Mouse (Mus musculus) lung, embryonic 16.5 days (tissue): ENCODE measurements around the gene Arhgap45. TPM values are rescaled to one million over a fixed set of nuclear protein-coding genes. Genes with fewer than 3 reads are reported as not detected.

Experiments
- ATAC-seq: fragments of 200-750 bp; cut with Nextera tagmentation; 2 replicates; pipeline ENCODE4 v1.8.0; 2017; ENCODE audit warnings: low read depth, mild to moderate bottlenecking, moderate library complexity
- H3K27ac ChIP-seq: fragments of 300-500 bp; sonication (generic); 2 replicates; pipeline ENCODE4 v1.5.1; 2014; ENCODE audit warnings: mild to moderate bottlenecking, control low read depth, low read length
- H3K27me3 ChIP-seq: fragments of 300-500 bp; sonication (generic); 2 replicates; pipeline ENCODE4 v1.6.1; 2014; ENCODE audit warnings: low read depth, low read length, mixed read lengths; ENCODE audit not compliant: control insufficient read depth, insufficient read depth
- H3K36me3 ChIP-seq: fragments of 300-500 bp; sonication (generic); 2 replicates; pipeline ENCODE4 v1.6.1; 2014; ENCODE audit warnings: low read length; ENCODE audit not compliant: control insufficient read depth, insufficient read depth
- H3K4me1 ChIP-seq: fragments of 300-500 bp; sonication (generic); replicated peaks from 2 replicates; pipeline ENCODE4 v1.6.1; 2014; ENCODE audit warnings: low read length, mixed read lengths; ENCODE audit not compliant: control insufficient read depth, insufficient read depth
- H3K4me2 ChIP-seq: fragments of 300-500 bp; sonication (generic); 2 replicates; pipeline ENCODE4 v1.6.1; 2014; ENCODE audit warnings: low read depth, low read length, control low read depth
- H3K4me3 ChIP-seq: fragments of 300-500 bp; sonication (generic); 2 replicates; pipeline ENCODE4 v1.5.1; 2014; ENCODE audit warnings: mild to moderate bottlenecking, low read length, control low read depth
- H3K9ac ChIP-seq: fragments of 300-500 bp; sonication (generic); 2 replicates; pipeline ENCODE4 v1.6.1; 2014; ENCODE audit warnings: low read length, control low read depth
- H3K9me3 ChIP-seq: fragments of 300-500 bp; sonication (generic); 2 replicates; pipeline ENCODE4 v1.6.1; 2016; ENCODE audit warnings: low read length; ENCODE audit not compliant: control insufficient read depth
- WGBS: fragments of 180-500 bp; shearing (Covaris S2); extraction: QIAGEN DNeasy Blood & Tissue Kit; methylation state at CpG from one replicate; pipeline ENCODE4 v1.1.7; 2014; 5-methylcytosine and 5-hydroxymethylcytosine counted together
- polyA plus RNA-seq: library from polyadenylated mRNA; unstranded; fragments of >200 nt; fragmentation: Nextera tagmentation; extraction: Ambion mirVana; gene quantifications from 2 replicates; pipeline ENCODE4 v1.2.1, GENCODE M21; 2015

The Arhgap45 gene
- polyA plus RNA-seq, 1 experiment from 2014 or later: 18.1 TPM

- H3K9ac ChIP-seq: no peak overlapping the region
- H3K4me1 ChIP-seq: no peaks in the 10 kb centered on the region
- peaks cover 18% of the 10 kb centered on the region for H3K36me3 ChIP-seq
- H3K4me3 ChIP-seq: no peak overlapping the region
- no peak for ATAC-seq
- 68% methylated on average over 23 of the region's 23 CpGs for WGBS
- H3K27me3 ChIP-seq: no peaks in the 10 kb centered on the region
- no peak overlapping the region for H3K4me2 ChIP-seq
- no peaks in the 10 kb centered on the region for H3K9me3 ChIP-seq
- H3K27ac ChIP-seq: no peak overlapping the region
Observed at GRCm38 (mm10) chr10:80063877-80064650, 47.6 kb downstream of the Arhgap45 start.

- no peak overlapping the region for H3K27ac ChIP-seq
- no peaks in the 10 kb centered on the region for H3K27me3 ChIP-seq
- no peak for ATAC-seq
- H3K9me3 ChIP-seq: no peaks in the 10 kb centered on the region
- no peak overlapping the region for H3K4me2 ChIP-seq
- H3K9ac ChIP-seq: no peak overlapping the region
- H3K4me3 ChIP-seq: no peak overlapping the region
- 90% methylated on average over 6 of the region's 7 CpGs for WGBS
- H3K36me3 ChIP-seq: peaks cover 5% of the 10 kb centered on the region; the same call in 1 of the 2 replicates
- peaks cover 16% of the 10 kb centered on the region for H3K4me1 ChIP-seq
Observed at GRCm38 (mm10) chr10:80069251-80069650, 52.8 kb downstream of the Arhgap45 start.

GRCm38 (mm10) chr10:80069948-80070450, 53.5 kb downstream of the Arhgap45 start:
- Histone ChIP-seq H3K27me3 (no peaks in the 10 kb centered on the region), H3K9me3 (no peaks in the 10 kb centered on the region), H3K4me2 (no peak overlapping the region), H3K4me1 (peaks cover 21% of the 10 kb centered on the region), H3K9ac (no peak overlapping the region), H3K4me3 (no peak overlapping the region), H3K36me3 (peaks cover 5% of the 10 kb centered on the region; the same call in 1 of the 2 replicates), H3K27ac (no peak overlapping the region)
- ATAC-seq: no peak
- WGBS: 87% methylated on average over 4 of the region's 4 CpGs

GRCm38 (mm10) chr10:80070837-80071515, 54.5 kb downstream of the Arhgap45 start:
- H3K4me3 ChIP-seq: no peak overlapping the region
- peak; percentile 88 for ATAC-seq
- WGBS: 46% methylated on average over 9 of the region's 9 CpGs
- H3K4me2 ChIP-seq: no peak overlapping the region
- H3K36me3 ChIP-seq: peaks cover 5% of the 10 kb centered on the region; the same call in 1 of the 2 replicates
- H3K27ac ChIP-seq: peak overlapping the region; percentile 89
- peaks cover 28% of the 10 kb centered on the region for H3K4me1 ChIP-seq
- H3K9ac ChIP-seq: peak overlapping the region; percentile 49; the same call in 1 of the 2 replicates
- no peaks in the 10 kb centered on the region for H3K27me3 ChIP-seq
- H3K9me3 ChIP-seq: no peaks in the 10 kb centered on the region

- Histone ChIP-seq H3K4me1 (peaks cover 28% of the 10 kb centered on the region), H3K4me3 (no peak overlapping the region), H3K27me3 (no peaks in the 10 kb centered on the region), H3K27ac (peak overlapping the region; percentile 89), H3K9me3 (no peaks in the 10 kb centered on the region), H3K9ac (peak overlapping the region; percentile 49; the same call in 1 of the 2 replicates), H3K36me3 (0 out of 2 replicates have a peak, but pooled peaks cover 3% of the 10 kb centered on the region), H3K4me2 (no peak overlapping the region)
- 56% methylated on average over 3 of the region's 3 CpGs for WGBS
- no peak for ATAC-seq
Observed at GRCm38 (mm10) chr10:80071516-80071900, 55.1 kb downstream of the Arhgap45 start.

- Histone ChIP-seq H3K9me3 (no peaks in the 10 kb centered on the region), H3K4me1 (peaks cover 28% of the 10 kb centered on the region), H3K36me3 (no peaks in the 10 kb centered on the region), H3K27me3 (no peaks in the 10 kb centered on the region), H3K27ac (no peak overlapping the region), H3K4me2 (no peak overlapping the region), H3K9ac (no peak overlapping the region), H3K4me3 (no peak overlapping the region)
- 73% methylated on average over 20 of the region's 20 CpGs for WGBS
- ATAC-seq: no peak
Observed at GRCm38 (mm10) chr10:80072623-80073489, 56.4 kb downstream of the Arhgap45 start.

- peak overlapping the region; percentile 51 for H3K9ac ChIP-seq
- peaks cover 28% of the 10 kb centered on the region for H3K4me1 ChIP-seq
- 20% methylated on average over 28 of the region's 28 CpGs for WGBS
- no peaks in the 10 kb centered on the region for H3K27me3 ChIP-seq
- ATAC-seq: peak; percentile 56
- H3K27ac ChIP-seq: peak overlapping the region; percentile 49
- peak overlapping the region; percentile 49 for H3K4me2 ChIP-seq
- H3K36me3 ChIP-seq: no peaks in the 10 kb centered on the region
- H3K9me3 ChIP-seq: no peaks in the 10 kb centered on the region
- peak overlapping the region; percentile 26 for H3K4me3 ChIP-seq
Observed at GRCm38 (mm10) chr10:80074813-80075601, 58.6 kb downstream of the Arhgap45 start.

GRCm38 (mm10) chr10:80075924-80076323, 59.5 kb downstream of the Arhgap45 start:
- H3K4me3 ChIP-seq: no peak overlapping the region
- ATAC-seq: no peak
- H3K4me2 ChIP-seq: no peak overlapping the region
- H3K27ac ChIP-seq: no peak overlapping the region
- H3K27me3 ChIP-seq: no peaks in the 10 kb centered on the region
- 73% methylated on average over 1 of the region's 1 CpGs for WGBS
- peaks cover 25% of the 10 kb centered on the region for H3K4me1 ChIP-seq
- H3K36me3 ChIP-seq: peaks cover 5% of the 10 kb centered on the region; the same call in 1 of the 2 replicates
- H3K9me3 ChIP-seq: no peaks in the 10 kb centered on the region
- H3K9ac ChIP-seq: no peak overlapping the region
